Mouse (Mus musculus): ENCODE data around the gene Sbsn.
"Not testable (repeated sequence)": the region's sequence is repeated elsewhere in the genome, so short reads cannot be mapped to it uniquely, and the experiment has no call there.

The Sbsn gene

DNA sequence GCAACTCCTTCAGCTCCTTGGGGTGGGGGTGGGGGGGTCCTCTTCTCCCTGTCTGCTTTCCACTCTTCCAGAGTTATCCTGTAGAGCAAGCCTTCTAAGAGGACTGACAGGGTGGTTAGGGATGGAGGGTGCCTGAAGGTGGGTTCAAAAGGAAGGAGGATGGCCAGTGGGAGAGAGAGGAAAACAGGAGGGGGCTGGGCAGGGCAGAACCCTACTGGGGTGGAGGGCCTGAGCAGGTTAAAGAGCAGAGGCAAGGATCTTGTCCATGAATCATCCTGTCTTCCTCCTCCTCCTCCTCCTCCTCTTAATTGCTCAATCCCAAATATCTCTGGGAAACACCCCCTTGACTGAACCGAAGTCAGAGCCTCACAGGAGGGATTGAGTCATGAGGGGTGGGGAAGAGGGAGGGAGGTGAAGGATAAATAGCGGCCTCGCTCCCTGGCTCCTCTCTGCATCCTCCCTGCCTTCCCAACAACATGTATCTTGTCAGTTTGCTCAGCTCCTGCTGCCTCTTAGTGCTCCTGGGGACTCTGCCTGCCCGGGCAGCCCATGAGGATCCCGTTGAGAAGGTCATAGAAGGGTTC lies at the start of gene Sbsn:
Gene Sbsn, plus strand, starts transcription at position 386 of the 584 bp plus-strand sequence.
- no peak for DNase-seq

DNA sequence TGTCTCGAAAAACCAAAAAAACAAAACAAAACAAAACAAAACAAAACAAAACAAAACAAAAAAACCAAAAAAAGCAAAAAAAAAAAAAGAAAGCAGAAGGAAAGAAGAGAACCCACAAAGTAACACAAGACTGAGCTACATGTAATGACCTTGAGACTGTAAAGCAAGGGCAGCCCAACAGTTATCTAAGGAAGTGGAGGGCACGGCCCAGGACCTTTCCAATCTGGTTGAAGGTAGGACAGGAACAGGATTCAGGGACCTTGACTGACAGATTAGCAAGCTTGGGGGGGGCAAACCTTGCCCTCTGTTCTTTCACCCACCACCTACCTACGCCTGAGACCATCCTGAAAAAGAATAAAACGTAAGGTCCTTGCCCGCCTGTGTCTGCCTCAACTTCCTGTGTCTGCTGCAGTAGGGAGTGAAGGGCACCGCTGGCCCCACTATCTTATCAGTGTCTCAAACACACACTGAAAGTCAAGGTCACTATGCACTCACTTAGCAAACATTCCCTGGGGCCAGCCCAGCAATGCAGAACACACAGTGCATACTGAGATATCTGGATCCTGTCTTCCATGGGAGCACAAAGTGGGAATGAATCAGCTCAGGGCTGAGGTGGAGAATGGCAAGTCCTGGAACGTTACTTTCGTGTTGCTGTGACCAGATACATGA lies 44.9 kb upstream of the Sbsn start:
- DNase-seq: peak; percentile 93

DNA sequence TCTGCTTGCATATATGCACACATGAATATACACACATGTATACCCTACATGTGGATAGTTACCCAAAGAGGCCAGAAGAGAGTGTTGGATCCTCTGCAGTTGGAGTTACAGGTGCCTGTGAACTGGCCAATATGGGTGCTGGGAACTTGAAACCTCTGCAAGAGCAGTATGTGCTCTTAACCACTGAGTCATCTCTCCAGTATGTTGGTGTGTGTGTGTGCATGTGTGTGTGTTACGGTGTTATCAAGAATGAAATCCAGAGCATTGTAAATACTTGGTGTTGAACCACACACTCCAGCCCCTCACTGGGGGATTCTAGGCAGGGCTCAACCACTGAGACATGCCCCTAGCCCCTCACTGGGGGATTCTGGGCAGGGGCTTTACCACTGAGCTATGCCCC lies 43.8 kb upstream of the Sbsn start:
- no peak for DNase-seq

DNA sequence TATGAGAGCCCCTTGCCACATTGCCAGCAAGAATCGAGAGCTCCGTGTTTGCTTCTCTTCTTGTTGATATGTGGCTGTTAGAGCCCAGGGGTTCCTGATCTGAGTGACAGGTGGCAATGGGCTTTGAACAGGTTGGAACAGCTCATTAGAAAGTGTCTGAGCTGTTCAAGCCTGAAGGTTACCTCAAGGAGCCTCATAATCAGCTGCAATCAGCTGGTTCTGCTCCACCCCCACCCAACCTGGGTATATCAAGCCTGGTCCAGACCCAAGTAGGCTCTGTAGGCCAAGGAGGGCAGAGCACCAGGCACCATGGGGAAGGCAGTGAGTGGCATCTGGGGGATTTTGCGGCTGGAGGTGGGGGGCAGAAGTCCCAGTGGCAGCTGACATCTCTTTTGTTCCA lies 39.3 kb upstream of the Sbsn start, which contains the start of gene Atp4a:
Gene Atp4a, plus strand, starts transcription at position 268 of the 400 bp plus-strand sequence.
- DNase-seq: no peak

GRCm38 (mm10) chr7:30717006-30717715 lies 34.1 kb upstream of the Sbsn start:
- peak; percentile 97 for DNase-seq

DNA sequence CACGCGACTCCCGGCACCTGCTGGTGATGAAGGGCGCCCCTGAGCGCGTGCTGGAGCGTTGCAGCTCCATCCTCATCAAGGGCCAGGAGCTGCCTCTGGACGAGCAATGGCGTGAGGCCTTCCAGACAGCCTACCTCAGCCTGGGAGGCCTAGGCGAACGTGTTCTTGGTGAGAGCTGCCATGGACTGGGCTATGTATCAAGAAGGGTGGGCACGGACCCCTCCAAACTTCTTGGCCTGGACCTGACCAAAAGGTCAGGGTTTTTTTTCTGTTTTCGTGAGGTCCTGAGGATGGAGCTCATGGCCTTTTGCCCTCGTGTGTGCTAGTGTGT lies 33.6 kb upstream of the Sbsn start:
- no peak for DNase-seq

- DNase-seq: no peak
These were observed 31.6 kb upstream of the Sbsn start for GRCm38 (mm10) chr7:30719669-30720068.

GRCm38 (mm10) chr7:30721286-30721685 lies 30.0 kb upstream of the Sbsn start:
- DNase-seq: no peak

GRCm38 (mm10) chr7:30723274-30723953 lies 27.9 kb upstream of the Sbsn start:
- no peak for DNase-seq

GRCm38 (mm10) chr7:30728214-30728613 lies 23.1 kb upstream of the Sbsn start:
- DNase-seq: peak; percentile 93

- no peak for DNase-seq
These were observed 22.4 kb upstream of the Sbsn start for GRCm38 (mm10) chr7:30728739-30729395.

GRCm38 (mm10) chr7:30729396-30730063 lies 21.7 kb upstream of the Sbsn start, which contains the start of gene Tmem147:
TSS of gene Tmem147 (minus strand) at chr7:30729540.
- DNase-seq: peak; percentile 99

DNA sequence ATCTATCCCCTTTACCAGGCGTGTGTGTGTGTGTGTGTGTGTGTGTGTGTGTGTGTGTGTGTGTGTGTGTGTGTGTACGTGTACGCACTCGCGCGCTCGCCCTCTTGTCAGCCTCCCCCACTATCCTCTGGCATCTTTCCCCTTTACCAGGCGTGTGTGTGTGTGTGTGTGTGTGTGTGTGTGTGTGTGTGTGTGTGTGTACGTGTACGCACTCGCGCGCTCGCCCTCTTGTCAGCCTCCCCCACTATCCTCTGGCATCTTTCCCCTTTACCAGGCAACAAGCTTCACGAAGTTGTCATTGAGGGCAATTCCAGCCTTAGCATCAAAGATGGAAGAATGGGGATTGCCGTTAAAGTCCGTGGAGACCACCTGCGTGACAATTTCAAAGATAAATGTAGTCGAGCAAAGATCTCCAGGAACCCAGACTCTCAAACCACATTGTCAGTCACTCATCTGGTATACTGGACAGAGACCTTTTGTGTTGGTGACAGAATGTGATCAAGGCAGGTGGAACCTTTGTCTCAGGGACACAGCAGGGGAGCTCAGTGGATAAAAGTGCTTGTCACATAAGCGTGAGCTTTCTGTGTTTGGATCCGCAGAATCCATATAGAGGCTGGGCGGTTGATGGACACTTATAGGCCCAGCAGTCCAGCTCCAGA lies 21.1 kb upstream of the Sbsn start:
- not testable (repeated sequence) for DNase-seq

- DNase-seq: no peak
These were observed 15.1 kb upstream of the Sbsn start for GRCm38 (mm10) chr7:30736211-30736610.

DNA sequence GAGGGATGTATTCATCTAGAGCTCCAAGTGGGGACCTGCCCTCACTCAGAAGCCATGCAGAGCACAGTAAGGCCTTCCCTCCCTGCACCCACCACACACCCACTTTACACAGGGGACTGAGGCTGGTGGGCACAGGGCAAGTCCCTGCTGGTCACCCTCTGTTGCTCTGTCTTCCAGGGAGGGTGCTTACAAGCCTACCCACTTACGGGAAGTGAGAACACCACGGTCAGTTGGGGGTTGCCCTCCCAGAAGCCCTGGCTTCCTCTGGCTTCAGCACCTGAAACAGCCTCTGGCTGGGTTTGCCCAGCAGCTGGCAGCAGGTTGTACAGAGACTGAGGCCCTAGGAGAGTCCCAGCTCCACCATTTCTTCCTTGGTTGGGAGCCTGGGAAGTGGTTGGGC lies 8.7 kb upstream of the Sbsn start:
- not testable (repeated sequence) for DNase-seq

- not testable (repeated sequence) for DNase-seq
These were observed 7.7 kb upstream of the Sbsn start, which contains the start of gene Gapdhs for GRCm38 (mm10) chr7:30743617-30744016. TSS of gene Gapdhs (minus strand) at chr7:30743681.

- no peak for DNase-seq
These were observed 7.2 kb upstream of the Sbsn start for GRCm38 (mm10) chr7:30744022-30744598.

DNA sequence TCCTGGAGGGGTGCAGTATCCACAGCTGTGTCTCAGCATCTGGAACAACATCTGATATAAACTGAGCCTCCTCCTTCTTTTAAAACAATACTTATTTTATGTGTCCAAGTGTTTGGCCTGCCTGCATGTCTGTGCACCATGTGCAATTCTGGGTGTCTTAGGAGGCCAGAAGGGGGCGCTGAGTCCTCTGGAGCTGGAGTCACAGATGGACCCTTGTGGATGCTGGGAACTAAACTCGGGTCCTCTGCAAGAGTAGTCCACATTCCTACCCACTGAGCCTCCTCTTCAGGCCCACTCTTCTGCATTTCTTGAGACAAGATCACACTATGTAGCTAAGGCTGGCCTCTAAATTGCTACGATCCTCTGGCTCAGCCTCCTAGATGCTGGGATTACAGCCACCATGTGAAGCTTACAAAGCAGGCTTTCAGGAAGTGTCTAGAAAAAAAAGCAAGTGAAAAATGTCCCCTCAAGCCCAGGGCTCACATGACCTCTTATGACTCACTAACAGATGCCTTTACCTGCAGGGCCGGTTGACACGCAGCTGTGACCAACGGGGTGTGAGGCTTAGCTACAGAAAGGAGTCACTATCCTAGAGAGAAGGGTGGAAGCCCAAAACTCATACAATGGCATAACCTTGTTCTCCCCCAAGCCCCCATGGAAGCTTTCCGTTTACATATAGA lies 3.6 kb upstream of the Sbsn start:
- no peak for DNase-seq

DNA sequence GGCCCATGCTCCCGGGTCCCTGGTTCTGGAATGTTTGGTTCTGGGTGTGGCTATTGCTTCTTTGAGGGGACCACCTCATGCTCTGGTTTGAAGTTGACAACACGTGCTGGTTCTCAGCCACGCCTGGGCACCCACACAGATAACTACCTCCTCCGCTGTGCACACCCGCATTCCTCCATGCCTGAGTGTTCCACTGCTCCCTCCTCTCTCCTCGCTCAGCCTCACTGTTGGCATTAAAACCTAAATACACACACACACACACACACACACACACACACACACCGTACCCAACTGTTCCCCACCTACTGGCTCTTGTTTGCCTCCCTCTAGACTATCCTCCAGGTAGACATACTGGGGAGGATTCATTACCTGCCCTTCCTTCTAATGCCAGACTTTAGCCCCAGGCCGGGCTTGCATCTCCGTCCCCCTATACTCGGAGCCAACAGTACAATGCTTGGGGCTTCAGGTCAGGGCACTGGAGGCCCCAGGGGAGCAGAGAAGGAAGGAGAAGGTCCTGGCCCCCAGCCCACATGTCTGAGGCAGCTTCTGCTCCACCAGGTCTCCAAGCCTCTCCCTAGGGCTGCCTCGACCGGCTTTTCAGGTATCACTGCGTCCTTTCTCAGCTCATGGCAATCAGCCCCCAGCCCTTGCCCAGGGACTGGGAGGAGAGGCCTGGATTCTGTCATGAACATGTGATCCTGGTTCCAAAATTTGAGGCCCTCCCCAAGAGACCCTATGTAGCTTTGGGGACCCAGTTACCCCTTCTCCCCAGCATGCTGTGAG lies 1.3 kb upstream of the Sbsn start:
- no peak for DNase-seq

GRCm38 (mm10) chr7:30757001-30757400 lies 5.7 kb downstream of the Sbsn start:
- DNase-seq: no peak

All from heart, adult 11 months (tissue).